Mouse (Mus musculus): ENCODE measurements at regions not wholly inside any gene's neighbourhood (a gene's known extent, or its start where the extent isn't known, plus 50 kb on each side); places are given as distances from the start of the nearest gene placed in this dataset.

- TF ChIP-seq CTCF (IDR thresholded peaks at IDR 0.05; ENCODE audit: insufficient read depth, low read depth, low read length) (no peak), POLR2A (IDR thresholded peaks at IDR 0.05; ENCODE audit: insufficient read depth, low read depth, low read length) (no peak)
These were observed 637.0 kb upstream of the Gm10131 start for GRCm38 (mm10) chr8:34748521-34748920.
